Mouse (Mus musculus) cortical plate, adult 2 months (tissue): ENCODE data around the gene Dusp5.

Experiments
- CTCF ChIP-seq: fragments of 200-500 bp; IDR thresholded peaks from 2 replicates; pipeline ENCODE4 v1.5.1; 2011; ENCODE audit warnings: mild to moderate bottlenecking, control low read depth, low read length; ENCODE audit not compliant: insufficient read depth; ENCODE audit errors: extremely low read depth
- POLR2A ChIP-seq: fragments of 200-500 bp; IDR thresholded peaks from 2 replicates; pipeline ENCODE4 v1.6.1; 2011; ENCODE audit warnings: mild to moderate bottlenecking, low read length, control low read depth; ENCODE audit not compliant: insufficient read depth; ENCODE audit errors: extremely low read depth

DNA sequence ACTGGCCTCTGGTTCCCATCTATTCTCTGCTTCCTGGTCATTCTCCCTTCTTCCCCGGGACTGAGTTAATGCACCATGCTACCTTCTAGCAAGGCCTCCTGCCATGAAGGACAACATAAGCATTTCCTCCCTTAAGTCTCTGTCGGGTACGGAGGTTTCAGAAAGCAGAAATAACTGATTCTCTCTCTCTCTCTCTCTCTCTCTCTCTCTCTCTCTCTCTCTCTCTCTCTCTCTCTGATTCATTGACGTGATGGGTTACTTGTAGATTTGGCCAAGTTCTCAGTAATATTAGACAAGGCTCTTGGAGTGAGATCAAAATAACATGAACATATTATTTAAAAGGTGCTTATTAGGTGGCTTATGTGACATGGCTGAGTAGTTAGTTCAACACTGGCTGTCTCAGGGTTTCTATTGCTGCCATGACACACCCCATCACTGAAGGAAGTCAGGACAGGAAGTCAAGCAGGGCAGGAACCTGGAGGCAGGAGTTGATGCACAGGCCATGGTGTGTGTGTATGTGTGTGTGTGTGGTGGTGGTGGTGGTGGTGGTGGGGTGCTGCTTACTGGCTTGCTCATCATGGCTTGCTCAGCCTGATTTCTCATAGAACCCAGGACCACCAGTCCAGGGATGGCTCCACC lies 16.1 kb downstream of the Dusp5 start:
- TF ChIP-seq CTCF: no peak
- no peak for TF ChIP-seq POLR2A
